Mouse (Mus musculus) thymus, adult 2 months (tissue): ENCODE data around the gene Prrt1.

Experiments used
- CTCF ChIP-seq: fragments of 200-500 bp; IDR thresholded peaks from 2 replicates; pipeline ENCODE4 v1.5.1; 2012; ENCODE audit warnings: mild to moderate bottlenecking, control low read depth, low read length, moderate library complexity, borderline replicate concordance; ENCODE audit not compliant: control insufficient read depth, poor library complexity, insufficient read depth; ENCODE audit errors: extremely low read depth
- POLR2A ChIP-seq: fragments of 200-500 bp; IDR thresholded peaks from 2 replicates; pipeline ENCODE4 v1.6.1; 2012; ENCODE audit warnings: mild to moderate bottlenecking, low read length, control low read depth, moderate library complexity; ENCODE audit not compliant: control insufficient read depth, poor library complexity, insufficient read depth; ENCODE audit errors: extremely low read depth

DNA sequence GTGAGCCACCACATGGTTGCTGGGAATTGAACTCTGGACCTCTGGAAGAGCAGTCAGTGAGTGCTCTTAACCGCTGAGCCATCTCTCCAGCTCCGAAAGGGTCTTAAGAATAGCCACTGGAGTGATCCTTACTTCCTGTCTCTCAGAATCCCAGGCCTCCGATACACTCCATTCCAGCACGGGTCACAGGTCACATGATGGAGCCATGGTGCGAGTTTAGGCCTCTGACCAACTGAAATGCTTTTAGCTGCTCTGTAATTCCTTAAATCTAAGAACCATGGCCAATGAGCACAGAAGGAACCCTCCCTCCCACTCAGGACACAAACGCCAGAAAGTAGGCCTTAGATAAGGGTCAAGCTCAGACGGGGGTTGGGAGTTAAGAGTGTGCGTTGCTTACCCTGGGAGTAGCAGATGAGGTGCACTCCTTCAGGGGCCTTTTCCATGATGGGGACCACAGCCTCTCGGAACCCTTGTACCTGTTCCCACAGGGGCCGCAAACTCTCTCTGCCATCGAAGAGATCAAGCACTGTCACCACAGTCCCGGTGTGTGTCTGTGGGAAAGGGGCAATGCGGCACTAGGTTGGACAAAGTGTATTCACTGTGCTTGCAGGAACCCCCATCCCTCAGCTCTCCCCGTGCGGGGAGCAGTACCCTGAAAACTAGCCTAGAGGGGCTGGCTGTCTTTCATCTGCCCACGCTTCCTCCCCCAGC lies 3.1 kb upstream of the Prrt1 start:
- TF ChIP-seq POLR2A (no peak), CTCF (no peak)
